Mouse (Mus musculus) lung, adult 10 weeks (tissue): ENCODE data around the gene Wdr37. TPM values are rescaled to one million over a fixed set of nuclear protein-coding genes. Genes with fewer than 3 reads are reported as not detected.

Experiments
- polyA plus RNA-seq: library from polyadenylated mRNA; stranded (reverse); fragments of 350-450 nt; fragmentation: Illumina TruSeq; extraction: RNeasy Lipid Tissue Mini Kit (QIAGEN cat#74804); gene quantifications from one replicate; pipeline ENCODE4 v1.2.3, GENCODE M21; 2014; ENCODE audit warnings: low read depth, low replicate concordance; ENCODE audit not compliant: insufficient read depth

The Wdr37 gene
- polyA plus RNA-seq, result 11.5 TPM

DNA sequence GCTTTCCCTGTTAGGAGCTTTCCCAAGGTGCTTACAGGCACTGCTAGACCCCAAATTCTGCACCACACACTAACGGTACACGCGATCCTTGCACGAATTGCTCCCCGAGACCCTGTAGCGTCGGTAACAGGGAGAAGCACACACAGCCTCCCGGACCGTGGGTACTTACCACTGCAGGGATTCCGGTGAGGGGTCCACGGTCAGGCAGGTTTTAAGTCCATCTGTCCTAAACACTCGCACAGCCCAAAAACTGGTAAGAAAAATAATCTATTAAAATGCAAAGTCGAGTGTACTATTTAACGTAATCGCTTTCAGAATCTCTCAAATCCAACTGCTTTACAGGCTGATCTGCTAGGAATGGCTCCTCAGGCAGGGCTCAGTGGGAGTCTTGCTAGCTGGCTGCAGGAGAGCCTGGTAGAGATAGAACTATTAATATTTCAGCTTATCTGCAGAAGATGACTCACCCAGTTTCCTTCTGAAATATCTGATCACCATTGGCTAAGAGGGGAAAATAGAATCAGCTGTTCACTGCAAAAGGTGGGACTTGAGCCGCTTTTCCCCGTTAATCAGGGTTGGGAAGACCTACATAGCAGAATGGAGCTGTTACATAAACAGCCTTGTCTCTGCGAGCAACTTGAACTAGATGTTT lies at the start of gene Wdr37:
Wdr37 (minus strand) TSS at position 596 of the 649 bp plus-strand sequence.

DNA sequence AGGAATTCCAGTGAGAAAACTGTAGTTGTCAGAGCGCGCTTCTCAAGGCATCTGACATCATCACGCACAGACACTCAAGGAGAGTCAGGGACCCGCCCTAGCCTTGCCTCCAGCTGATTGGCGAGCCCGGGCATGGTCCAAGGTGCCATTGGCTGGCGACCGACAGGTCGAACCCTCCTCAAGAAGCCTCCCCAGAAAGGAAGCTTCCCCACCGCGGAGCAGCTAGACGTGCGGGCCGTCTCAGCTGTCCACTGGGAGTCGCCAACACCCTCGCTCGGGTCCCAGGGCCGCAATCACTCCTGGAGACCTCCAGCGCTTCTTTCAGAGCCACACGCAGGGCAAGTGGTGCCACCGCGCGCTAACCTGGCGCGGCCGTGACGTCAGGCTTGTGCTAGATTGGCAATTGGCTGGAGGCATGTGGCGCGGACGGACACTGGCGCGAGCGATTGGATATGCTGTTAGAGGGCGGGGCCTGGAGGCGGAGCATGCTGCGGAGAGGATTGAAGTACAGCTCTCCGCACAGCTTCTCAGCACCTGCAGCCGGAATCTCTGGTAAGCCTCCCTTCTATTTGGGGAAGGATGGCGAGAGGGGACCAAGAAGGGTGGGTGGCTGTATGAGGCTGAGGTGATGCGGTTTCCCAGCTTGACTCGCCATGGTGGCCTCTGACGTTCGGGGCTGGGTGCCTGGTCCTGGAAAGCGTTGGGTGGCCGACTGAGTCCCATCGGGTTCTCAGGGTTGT lies 13.9 kb upstream of the Wdr37 start, which contains the start of gene Idi1:
Idi1 (plus strand) TSS at position 57 of the 740 bp plus-strand sequence.

Other genes with a start within 250 kb of the Wdr37 start
- gene Idi1, start 13.6 kb upstream of the Wdr37 start, polyA plus RNA-seq, result 58.0 TPM
- not detected for gene Gm9745, start 76.3 kb upstream of the Wdr37 start, polyA plus RNA-seq
- not detected for gene Idi2, start 81.0 kb upstream of the Wdr37 start, polyA plus RNA-seq
- 22.9 TPM for gene Gtpbp4, start 124.2 kb upstream of the Wdr37 start, polyA plus RNA-seq
- gene Larp4b, start 222.0 kb upstream of the Wdr37 start, polyA plus RNA-seq, result 18.3 TPM